Mouse (Mus musculus): ENCODE results near the gene Ttc9. TPM values are rescaled to one million over a fixed set of nuclear protein-coding genes. Genes with fewer than 3 reads are reported as not detected.

Gene Ttc9
- polyA plus RNA-seq, 1 experiment from 2014 or later: 0.77 TPM

GRCm38 (mm10) chr12:81689505-81690056 lies 58.5 kb downstream of the Ttc9 start:
- Histone ChIP-seq H3K27me3 (ENCODE audit: control insufficient read depth, insufficient read depth, low read length) (no peaks in the 10 kb centered on the region), H3K4me2 (no peak overlapping the region), H3K27ac (ENCODE audit: low read depth, low read length) (peak overlapping the region; percentile 57; the same call in 1 of the 2 replicates), H3K4me3 (ENCODE audit: low read depth, low read length) (no peak overlapping the region), H3K36me3 (ENCODE audit: control insufficient read depth, insufficient read depth, low read length) (no peaks in the 10 kb centered on the region), H3K9me3 (replicated peaks; ENCODE audit: control insufficient read depth, low read length) (no peaks in the 10 kb centered on the region), H3K9ac (ENCODE audit: low read depth, low read length) (no peak overlapping the region), H3K4me1 (ENCODE audit: control insufficient read depth, insufficient read depth, low read length) (no peaks in the 10 kb centered on the region)
- WGBS (ENCODE audit: insufficient replicate concordance): 41% methylated on average over 4 of the region's 4 CpGs
- ATAC-seq (replicated peaks; ENCODE audit: insufficient number of reproducible peaks, low FRiP score, low TSS enrichment): no peak; the same call in 1 of the 2 replicates

- Histone ChIP-seq H3K27me3 (ENCODE audit: control insufficient read depth, insufficient read depth, low read length) (no peaks in the 10 kb centered on the region), H3K9ac (ENCODE audit: low read depth, low read length) (no peak overlapping the region), H3K27ac (ENCODE audit: low read depth, low read length) (peak overlapping the region; percentile 57; the same call in 1 of the 2 replicates), H3K9me3 (replicated peaks; ENCODE audit: control insufficient read depth, low read length) (no peaks in the 10 kb centered on the region), H3K36me3 (ENCODE audit: control insufficient read depth, insufficient read depth, low read length) (no peaks in the 10 kb centered on the region), H3K4me2 (no peak overlapping the region), H3K4me3 (ENCODE audit: low read depth, low read length) (no peak overlapping the region), H3K4me1 (ENCODE audit: control insufficient read depth, insufficient read depth, low read length) (no peaks in the 10 kb centered on the region)
- 88% methylated on average over 15 of the region's 15 CpGs for WGBS (ENCODE audit: insufficient replicate concordance)
- no peak for ATAC-seq (replicated peaks; ENCODE audit: insufficient number of reproducible peaks, low FRiP score, low TSS enrichment)
Measured at GRCm38 (mm10) chr12:81690111-81690510, 59.1 kb downstream of the Ttc9 start.

GRCm38 (mm10) chr12:81690751-81691150 lies 59.7 kb downstream of the Ttc9 start:
- 68% methylated on average over 7 of the region's 7 CpGs for WGBS (ENCODE audit: insufficient replicate concordance)
- Histone ChIP-seq H3K4me2 (no peak overlapping the region), H3K4me3 (ENCODE audit: low read depth, low read length) (no peak overlapping the region), H3K4me1 (ENCODE audit: control insufficient read depth, insufficient read depth, low read length) (no peaks in the 10 kb centered on the region), H3K36me3 (ENCODE audit: control insufficient read depth, insufficient read depth, low read length) (no peaks in the 10 kb centered on the region), H3K9ac (ENCODE audit: low read depth, low read length) (no peak overlapping the region), H3K27me3 (ENCODE audit: control insufficient read depth, insufficient read depth, low read length) (no peaks in the 10 kb centered on the region), H3K27ac (ENCODE audit: low read depth, low read length) (peak overlapping the region; percentile 57; the same call in 1 of the 2 replicates), H3K9me3 (replicated peaks; ENCODE audit: control insufficient read depth, low read length) (no peaks in the 10 kb centered on the region)
- ATAC-seq (replicated peaks; ENCODE audit: insufficient number of reproducible peaks, low FRiP score, low TSS enrichment): no peak

GRCm38 (mm10) chr12:81691177-81691730 lies 60.2 kb downstream of the Ttc9 start:
- H3K27ac ChIP-seq (ENCODE audit: low read depth, low read length): peak overlapping the region; percentile 57; the same call in 1 of the 2 replicates
- WGBS (ENCODE audit: insufficient replicate concordance): 33% methylated on average over 8 of the region's 8 CpGs
- ATAC-seq (replicated peaks; ENCODE audit: insufficient number of reproducible peaks, low FRiP score, low TSS enrichment): peak; percentile 42; the same call in 1 of the 2 replicates
- H3K4me3 ChIP-seq (ENCODE audit: low read depth, low read length): no peak overlapping the region
- no peaks in the 10 kb centered on the region for H3K4me1 ChIP-seq (ENCODE audit: control insufficient read depth, insufficient read depth, low read length)
- no peak overlapping the region for H3K4me2 ChIP-seq
- no peaks in the 10 kb centered on the region for H3K36me3 ChIP-seq (ENCODE audit: control insufficient read depth, insufficient read depth, low read length)
- no peak overlapping the region for H3K9ac ChIP-seq (ENCODE audit: low read depth, low read length)
- no peaks in the 10 kb centered on the region for H3K9me3 ChIP-seq (replicated peaks; ENCODE audit: control insufficient read depth, low read length)
- no peaks in the 10 kb centered on the region for H3K27me3 ChIP-seq (ENCODE audit: control insufficient read depth, insufficient read depth, low read length)

GRCm38 (mm10) chr12:81698011-81698410 lies 67.0 kb downstream of the Ttc9 start:
- no peak for ATAC-seq (replicated peaks; ENCODE audit: insufficient number of reproducible peaks, low FRiP score, low TSS enrichment)
- H3K36me3 ChIP-seq (ENCODE audit: control insufficient read depth, insufficient read depth, low read length): no peaks in the 10 kb centered on the region

GRCm38 (mm10) chr12:81702903-81703302 lies 71.9 kb downstream of the Ttc9 start:
- Histone ChIP-seq H3K4me3 (ENCODE audit: low read depth, low read length) (no peak overlapping the region), H3K4me2 (no peak overlapping the region), H3K27ac (ENCODE audit: low read depth, low read length) (no peak overlapping the region), H3K27me3 (ENCODE audit: control insufficient read depth, insufficient read depth, low read length) (no peaks in the 10 kb centered on the region), H3K9ac (ENCODE audit: low read depth, low read length) (no peak overlapping the region), H3K4me1 (ENCODE audit: control insufficient read depth, insufficient read depth, low read length) (no peaks in the 10 kb centered on the region), H3K36me3 (ENCODE audit: control insufficient read depth, insufficient read depth, low read length) (no peaks in the 10 kb centered on the region), H3K9me3 (replicated peaks; ENCODE audit: control insufficient read depth, low read length) (no peaks in the 10 kb centered on the region)
- WGBS (ENCODE audit: insufficient replicate concordance): 9% methylated on average over 1 of the region's 1 CpGs
- no peak for ATAC-seq (replicated peaks; ENCODE audit: insufficient number of reproducible peaks, low FRiP score, low TSS enrichment)

More at GRCm38 (mm10) chr12:81698011-81698410, 67.0 kb downstream of the Ttc9 start:
- 40% methylated on average over 4 of the region's 4 CpGs for WGBS (ENCODE audit: insufficient replicate concordance)
- Histone ChIP-seq H3K9ac (ENCODE audit: low read depth, low read length) (no peak overlapping the region), H3K4me1 (ENCODE audit: control insufficient read depth, insufficient read depth, low read length) (no peaks in the 10 kb centered on the region), H3K4me3 (ENCODE audit: low read depth, low read length) (no peak overlapping the region), H3K4me2 (no peak overlapping the region), H3K27me3 (ENCODE audit: control insufficient read depth, insufficient read depth, low read length) (no peaks in the 10 kb centered on the region), H3K27ac (ENCODE audit: low read depth, low read length) (no peak overlapping the region), H3K9me3 (replicated peaks; ENCODE audit: control insufficient read depth, low read length) (no peaks in the 10 kb centered on the region)

- no peak for ATAC-seq (replicated peaks; ENCODE audit: insufficient number of reproducible peaks, low FRiP score, low TSS enrichment)
- Histone ChIP-seq H3K9ac (ENCODE audit: low read depth, low read length) (no peak overlapping the region), H3K27me3 (ENCODE audit: control insufficient read depth, insufficient read depth, low read length) (no peaks in the 10 kb centered on the region), H3K4me1 (ENCODE audit: control insufficient read depth, insufficient read depth, low read length) (no peaks in the 10 kb centered on the region), H3K4me3 (ENCODE audit: low read depth, low read length) (no peak overlapping the region), H3K27ac (ENCODE audit: low read depth, low read length) (no peak overlapping the region), H3K36me3 (ENCODE audit: control insufficient read depth, insufficient read depth, low read length) (no peaks in the 10 kb centered on the region), H3K4me2 (no peak overlapping the region), H3K9me3 (replicated peaks; ENCODE audit: control insufficient read depth, low read length) (no peaks in the 10 kb centered on the region)
- WGBS (ENCODE audit: insufficient replicate concordance): 82% methylated on average over 4 of the region's 4 CpGs
Measured at GRCm38 (mm10) chr12:81712618-81713017, 81.6 kb downstream of the Ttc9 start.
